Mouse (Mus musculus) macrophage (primary cell): Measurements from ENCODE around the gene Tmem221. TPM values are rescaled to one million over a fixed set of nuclear protein-coding genes. Genes with fewer than 3 reads are reported as not detected.

ENCODE experiments used
- polyA plus RNA-seq: library from polyadenylated mRNA; stranded (reverse); fragments of 250-400 nt; gene quantifications from 3 replicates; pipeline ENCODE4 v1.2.4, GENCODE M21; 2018; ENCODE audit warnings: inconsistent platforms

The Tmem221 gene
- polyA plus RNA-seq, 1 experiment from 2014 or later = 3.2 TPM

Other genes with a start within 250 kb of the Tmem221 start
- 88.4 to 157 TPM (median 128 TPM) in 3 replicates for gene Use1, start 192.0 kb downstream of the Tmem221 start, polyA plus RNA-seq
- 10.2 to 15.8 TPM (median 13.3 TPM) in 3 replicates for gene Ocel1, start 187.6 kb downstream of the Tmem221 start, polyA plus RNA-seq
- gene Nr2f6, start 176.9 kb downstream of the Tmem221 start, polyA plus RNA-seq = 3.7 to 12.5 TPM (median 11.6 TPM) in 3 replicates
- not detected in 3 replicates for gene Ushbp1, start 163.1 kb downstream of the Tmem221 start, polyA plus RNA-seq
- gene Babam1, start 162.0 kb downstream of the Tmem221 start, polyA plus RNA-seq = 69.5 to 91.2 TPM (median 74.0 TPM) in 3 replicates
- gene Ankle1, start 152.9 kb downstream of the Tmem221 start, polyA plus RNA-seq = 0.33 to 1.1 TPM in 2 of 3 replicates, not detected in the other
- 3.6 to 9.9 TPM (median 9.8 TPM) in 3 replicates for gene Abhd8, start 95.2 kb downstream of the Tmem221 start, polyA plus RNA-seq
- 46.4 to 67.5 TPM (median 63.1 TPM) in 3 replicates for gene Mrpl34, start 93.9 kb downstream of the Tmem221 start, polyA plus RNA-seq
- gene Dda1, start 89.7 kb downstream of the Tmem221 start, polyA plus RNA-seq = 36.3 to 50.7 TPM (median 38.5 TPM) in 3 replicates
- 3.4 to 7.2 TPM (median 6.4 TPM) in 3 replicates for gene Ano8, start 72.9 kb downstream of the Tmem221 start, polyA plus RNA-seq
- gene Gtpbp3, start 70.8 kb downstream of the Tmem221 start, polyA plus RNA-seq = 4.0 to 12.7 TPM (median 11.4 TPM) in 3 replicates
- 0.28 to 0.96 TPM in 2 of 3 replicates, not detected in the other for gene Plvap, start 47.1 kb downstream of the Tmem221 start, polyA plus RNA-seq
- 0.12 to 0.17 TPM in 2 of 3 replicates, not detected in the other for gene Ccdc194, start 33.2 kb downstream of the Tmem221 start, polyA plus RNA-seq
- gene Bst2, start 21.4 kb downstream of the Tmem221 start, polyA plus RNA-seq = 155 to 1,074 TPM (median 938 TPM) in 3 replicates
- gene Mvb12a, start 15.9 kb downstream of the Tmem221 start, polyA plus RNA-seq = 30.1 to 92.7 TPM (median 76.2 TPM) in 3 replicates
- not detected in 3 replicates for gene Nxnl1, start 7.7 kb upstream of the Tmem221 start, polyA plus RNA-seq
- 59.7 to 109 TPM (median 64.8 TPM) in 3 replicates for gene Slc27a1, start 10.0 kb upstream of the Tmem221 start, polyA plus RNA-seq
- gene Pgls, start 33.3 kb upstream of the Tmem221 start, polyA plus RNA-seq = 36.7 to 133 TPM (median 114 TPM) in 3 replicates
- 0.53 to 1.2 TPM (median 0.94 TPM) in 3 replicates for gene Fam129c, start 38.8 kb upstream of the Tmem221 start, polyA plus RNA-seq
- 108 to 170 TPM (median 143 TPM) in 3 replicates for gene Colgalt1, start 52.1 kb upstream of the Tmem221 start, polyA plus RNA-seq
- gene Unc13a, start 112.9 kb upstream of the Tmem221 start, polyA plus RNA-seq = 0.98 to 1.4 TPM (median 1.4 TPM) in 3 replicates
- gene Jak3, start 117.4 kb upstream of the Tmem221 start, polyA plus RNA-seq = 10.8 to 16.4 TPM (median 11.3 TPM) in 3 replicates
- gene Insl3, start 130.3 kb upstream of the Tmem221 start, polyA plus RNA-seq = 0.64 to 0.95 TPM (median 0.93 TPM) in 3 replicates
- gene B3gnt3, start 142.9 kb upstream of the Tmem221 start, polyA plus RNA-seq = 13.1 to 16.5 TPM (median 14.2 TPM) in 3 replicates
- 5.0 to 6.2 TPM (median 5.8 TPM) in 3 replicates for gene Fcho1, start 166.8 kb upstream of the Tmem221 start, polyA plus RNA-seq